ENCODE assay signal across 27 mouse cellular contexts in the genomic region with DNA sequence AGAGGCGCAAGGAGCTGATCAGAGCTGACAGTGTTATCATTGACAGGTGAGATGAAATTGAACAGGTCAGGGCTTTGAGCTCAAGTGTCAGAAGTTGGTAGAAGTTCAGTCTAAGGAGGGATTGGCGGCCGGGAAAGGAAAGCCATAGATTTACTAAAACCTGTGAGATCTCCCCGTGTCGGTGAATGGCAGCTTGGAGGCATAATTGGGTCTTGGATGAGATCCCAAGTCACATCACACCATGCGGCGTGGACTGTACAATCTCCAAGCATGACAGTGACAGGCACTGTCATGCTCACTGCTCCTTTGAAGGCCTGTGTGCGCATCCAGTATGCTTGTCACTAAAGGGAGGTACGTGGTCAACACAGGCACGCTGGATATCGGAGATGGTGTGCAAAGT. TPM values are rescaled to one million over a fixed set of nuclear protein-coding genes. Genes with fewer than 3 reads are reported as not detected.
DNase-seq lines count a peak whose midpoint lies in the region; ATAC-seq lines count a peak whose summit lies in the region.
"Had no signal": no experiment of that assay in that cellular context is flagged by ENCODE, and none has a peak within 500 bp of the region (broad histone marks: within the 10 kb centered on the region; RNA-seq: fewer than 3 reads in every experiment).

No protein-coding gene starts in this region.

- no peak overlapping the region for H3K4me2 ChIP-seq in forebrain, embryonic 14.5 days (ENCODE audit: low read length)
- no peak overlapping the region for H3K4me2 ChIP-seq in forebrain, embryonic 11.5 days (ENCODE audit: low read depth, low read length, severe bottlenecking)
- H3K4me2 ChIP-seq: embryonic facial prominence, embryonic 12.5 days; hindbrain, embryonic 12.5 days; liver, embryonic 12.5 days; midbrain, embryonic 12.5 days had no signal

- 63% methylated on average over 11 of the region's 11 CpGs for WGBS in forebrain, embryonic 14.5 days
- 85% methylated on average over 11 of the region's 11 CpGs for WGBS in forebrain, embryonic 11.5 days

- no peak overlapping the region for H3K9ac ChIP-seq in forebrain, embryonic 14.5 days (ENCODE audit: low read length)
- no peak overlapping the region for H3K9ac ChIP-seq in forebrain, embryonic 11.5 days (ENCODE audit: low read length)
- H3K9ac ChIP-seq: embryonic facial prominence, embryonic 12.5 days; hindbrain, embryonic 12.5 days; liver, embryonic 12.5 days; midbrain, embryonic 12.5 days had no signal

- peaks cover 68% of the 10 kb centered on the region for H3K27me3 ChIP-seq in forebrain, embryonic 14.5 days (replicated peaks; ENCODE audit: control insufficient read depth, insufficient read depth, low read length)
- H3K27me3 ChIP-seq in forebrain, embryonic 11.5 days (ENCODE audit: control insufficient read depth, insufficient read depth, low read length): peaks cover 65% of the 10 kb centered on the region

- DNase-seq in forebrain, embryonic 14.5 days (ENCODE audit: low spot score): peak; percentile 41
- no peak for DNase-seq in forebrain, embryonic 11.5 days (ENCODE audit: low spot score)
- DNase-seq in brain, adult 2 months (ENCODE audit: low read depth, low spot score): peak; percentile 85
- peak; percentile 63 for DNase-seq in cerebellum, adult 8-10 months
- peak; percentile 75 to 76 for DNase-seq in cerebellum, postnatal 25 days
- no peak for DNase-seq in kidney, adult 11 months
- DNase-seq: adrenal gland, postnatal 25 days; embryo, embryonic 11 days; kidney, adult 9 months; kidney, postnatal 10 days; lung, adult 18-20 months; lung, postnatal 4 days; right cerebral cortex, postnatal 14 days had no signal

- no peaks in the 10 kb centered on the region for H3K9me3 ChIP-seq in forebrain, embryonic 14.5 days (replicated peaks; ENCODE audit: control insufficient read depth, low read length)
- H3K9me3 ChIP-seq in forebrain, embryonic 11.5 days (ENCODE audit: control insufficient read depth, low read length): no peaks in the 10 kb centered on the region
- H3K9me3 ChIP-seq: hindbrain, embryonic 12.5 days; liver, embryonic 12.5 days; midbrain, embryonic 12.5 days had no signal

- H3K4me3 ChIP-seq in forebrain, embryonic 14.5 days (ENCODE audit: low read depth, low read length): no peak overlapping the region
- H3K4me3 ChIP-seq in forebrain, embryonic 11.5 days (ENCODE audit: low read depth, low read length): no peak overlapping the region
- H3K4me3 ChIP-seq: embryonic facial prominence, embryonic 12.5 days; hindbrain, embryonic 12.5 days; left cerebral cortex, adult 2 months; liver, embryonic 12.5 days; megakaryocyte, embryonic 14.5 days; midbrain, embryonic 12.5 days had no signal

- no peak for ATAC-seq in forebrain, embryonic 14.5 days
- ATAC-seq in forebrain, embryonic 11.5 days (replicated peaks; ENCODE audit: low FRiP score): no peak
- no peak for ATAC-seq in frontal cortex, adult (ENCODE audit: low TSS enrichment)
- ATAC-seq: forebrain, embryonic 16.5 days; intestine, embryonic 16.5 days; liver, embryonic 12.5 days; lung, postnatal 0 days had no signal

- H3K27ac ChIP-seq in forebrain, embryonic 14.5 days (ENCODE audit: low read depth, low read length): no peak overlapping the region
- H3K27ac ChIP-seq in forebrain, embryonic 11.5 days (ENCODE audit: low read depth, low read length): no peak overlapping the region
- H3K27ac ChIP-seq: embryonic facial prominence, embryonic 12.5 days; hindbrain, embryonic 12.5 days; left cerebral cortex, adult 2 months; liver, embryonic 12.5 days; midbrain, embryonic 12.5 days had no signal

- H3K36me3 ChIP-seq in forebrain, embryonic 14.5 days (ENCODE audit: control insufficient read depth, insufficient read depth, low read length): peaks cover 2% of the 10 kb centered on the region; the same call in 1 of the 2 replicates
- H3K36me3 ChIP-seq in forebrain, embryonic 11.5 days (ENCODE audit: control insufficient read depth, insufficient read depth, low read length): no peaks in the 10 kb centered on the region
- H3K36me3 ChIP-seq: embryonic facial prominence, embryonic 12.5 days; hindbrain, embryonic 12.5 days; midbrain, embryonic 12.5 days had no signal

- H3K4me1 ChIP-seq in forebrain, embryonic 14.5 days (ENCODE audit: control insufficient read depth, insufficient read depth, low read length): peaks cover 6% of the 10 kb centered on the region
- peaks cover 16% of the 10 kb centered on the region for H3K4me1 ChIP-seq in forebrain, embryonic 11.5 days (replicated peaks; ENCODE audit: control insufficient read depth, insufficient read depth, low read length)

RNA-seq across cellular contexts. Expression of gene Grin2c, which starts 4.1 kb away (rescaled TPM):
- 0.12 and 0.14 TPM in 2 replicates for polyA plus RNA-seq in forebrain, embryonic 14.5 days (2014; fragmentation: Nextera tagmentation; extraction: Ambion mirVana)
- 0.12 TPM in 1 of 2 replicates, not detected in the other for polyA plus RNA-seq in forebrain, embryonic 11.5 days (2014; fragmentation: Nextera tagmentation; extraction: Ambion mirVana)
- polyA plus RNA-seq: gonadal fat pad, adult 2 months; stomach, embryonic 14.5 days had no signal

RNA-seq across cellular contexts. Expression of gene Fdxr, which starts 13.9 kb away (rescaled TPM):
- 17.2 and 20.0 TPM in 2 replicates for polyA plus RNA-seq in forebrain, embryonic 14.5 days (2014; fragmentation: Nextera tagmentation; extraction: Ambion mirVana)
- polyA plus RNA-seq in forebrain, embryonic 11.5 days (2014; fragmentation: Nextera tagmentation; extraction: Ambion mirVana): 13.8 and 15.6 TPM in 2 replicates

RNA-seq across cellular contexts. Expression of gene Fads6, which starts 34.5 kb away (rescaled TPM):
- polyA plus RNA-seq in forebrain, embryonic 14.5 days (2014; fragmentation: Nextera tagmentation; extraction: Ambion mirVana): 0.24 and 0.40 TPM in 2 replicates
- 0.25 and 0.45 TPM in 2 replicates for polyA plus RNA-seq in forebrain, embryonic 11.5 days (2014; fragmentation: Nextera tagmentation; extraction: Ambion mirVana)

RNA-seq across cellular contexts. Expression of gene Otop2, which starts 44.0 kb away (rescaled TPM):
- polyA plus RNA-seq in forebrain, embryonic 14.5 days (2014; fragmentation: Nextera tagmentation; extraction: Ambion mirVana): not detected in 2 replicates
- not detected in 2 replicates for polyA plus RNA-seq in forebrain, embryonic 11.5 days (2014; fragmentation: Nextera tagmentation; extraction: Ambion mirVana)
- polyA plus RNA-seq: gonadal fat pad, adult 2 months; heart, embryonic 14.5 days; hindbrain, embryonic 12.5 days; liver, embryonic 12.5 days; lung, postnatal 0 days; midbrain, embryonic 12.5 days; stomach, embryonic 14.5 days had no signal

RNA-seq across cellular contexts. Expression of gene Ush1g, which starts 58.9 kb away (rescaled TPM):
- polyA plus RNA-seq in forebrain, embryonic 14.5 days (2014; fragmentation: Nextera tagmentation; extraction: Ambion mirVana): not detected in 2 replicates
- not detected in 2 replicates for polyA plus RNA-seq in forebrain, embryonic 11.5 days (2014; fragmentation: Nextera tagmentation; extraction: Ambion mirVana)
- polyA plus RNA-seq: gonadal fat pad, adult 2 months; hindbrain, embryonic 12.5 days; limb, embryonic 14.5 days; lung, postnatal 0 days; stomach, embryonic 14.5 days had no signal

Comparison
In these comparisons a context has a peak if more than half of its experiments do, and no peak if none do; other contexts are left out.
1. DNase-seq: peak in forebrain, embryonic 14.5 days (single experiment), brain, adult 2 months (single experiment), cerebellum, adult 8-10 months (single experiment) and cerebellum, postnatal 25 days (2 of 2); none in forebrain, embryonic 11.5 days (single experiment) and kidney, adult 11 months (single experiment).